Mouse (Mus musculus) gastrocnemius, postnatal 10 days (tissue): Measurements from ENCODE around the gene Gm45902. TPM values are rescaled to one million over a fixed set of nuclear protein-coding genes. Genes with fewer than 3 reads are reported as not detected.

Experiments
- total RNA-seq, 2 experiments: library from RNA; stranded (reverse); gene quantifications; 2 replicates each; pipeline ENCODE4 v1.2.3; 2021

Gene Gm45902
- total RNA-seq, 2 experiments from 2014 or later = 1.2 to 1.9 TPM

Other genes with a start within 250 kb of the Gm45902 start
- gene Nmt2, start 228.6 kb downstream of the Gm45902 start, total RNA-seq = 10 to 100 TPM in 1 of 2 experiments, 1 to 10 TPM in 1; 9.9 to 14.3 TPM
- gene Rpp38, start 180.1 kb downstream of the Gm45902 start, total RNA-seq = 1 to 10 TPM; 6.2 to 9.1 TPM
- under 1 TPM; 0.49 to 0.93 TPM for gene Acbd7, start 176.6 kb downstream of the Gm45902 start, total RNA-seq
- not detected for gene Olah, start 115.6 kb downstream of the Gm45902 start, total RNA-seq
- under 1 TPM in 1 of 2 experiments, not detected in 1; 0.47 TPM for gene Meig1, start 90.1 kb downstream of the Gm45902 start, total RNA-seq
- 1 to 10 TPM; 2.9 to 4.5 TPM for gene Dclre1c, start 88.7 kb downstream of the Gm45902 start, total RNA-seq
- 1 to 10 TPM; 1.3 to 1.8 TPM for gene Suv39h2, start 37.8 kb downstream of the Gm45902 start, total RNA-seq
- gene Hspa14, start within 50 bp of the Gm45902 start, total RNA-seq = 10 to 100 TPM; 20.2 to 23.9 TPM
- 10 to 100 TPM; 13.3 to 14.0 TPM for gene Cdnf, start 240 bp upstream of the Gm45902 start, total RNA-seq
- gene Fam107b, start 57.7 kb upstream of the Gm45902 start, total RNA-seq = 10 to 100 TPM; 12.7 to 14.0 TPM